Mouse (Mus musculus): Measurements from ENCODE around the gene 3110001I22Rik.
"Not testable (repeated sequence)": the region's sequence is repeated elsewhere in the genome, so short reads cannot be mapped to it uniquely, and the experiment has no call there.

3110001I22Rik gene

GRCm38 (mm10) chr16:13671685-13672385 is at the start of gene 3110001I22Rik, which contains the start of gene Bfar:
Gene 3110001I22Rik, plus strand, starts transcription at chr16:13671929.
Gene Bfar, plus strand, starts transcription at chr16:13671858.
- peak; percentile 63 for DNase-seq (ENCODE audit: low spot score)

- DNase-seq (ENCODE audit: low spot score) = no peak
Measured at GRCm38 (mm10) chr16:13628345-13628744, 43.4 kb upstream of the 3110001I22Rik start.

- DNase-seq (ENCODE audit: low spot score) = not testable (repeated sequence)
Measured at GRCm38 (mm10) chr16:13638198-13638597, 33.5 kb upstream of the 3110001I22Rik start.

GRCm38 (mm10) chr16:13639508-13639907 is 32.2 kb upstream of the 3110001I22Rik start:
- DNase-seq (ENCODE audit: low spot score) = no peak

GRCm38 (mm10) chr16:13640064-13640463 is 31.7 kb upstream of the 3110001I22Rik start:
- no peak for DNase-seq (ENCODE audit: low spot score)

- DNase-seq (ENCODE audit: low spot score) = no peak
Measured at GRCm38 (mm10) chr16:13644474-13644873, 27.3 kb upstream of the 3110001I22Rik start.

- no peak for DNase-seq (ENCODE audit: low spot score)
Measured at GRCm38 (mm10) chr16:13645930-13646329, 25.8 kb upstream of the 3110001I22Rik start.

- DNase-seq (ENCODE audit: low spot score) = no peak
Measured at GRCm38 (mm10) chr16:13658886-13659285, 12.8 kb upstream of the 3110001I22Rik start.

GRCm38 (mm10) chr16:13660736-13661135 is 11.0 kb upstream of the 3110001I22Rik start:
- DNase-seq (ENCODE audit: low spot score) = no peak

- DNase-seq (ENCODE audit: low spot score) = peak; percentile 76
Measured at GRCm38 (mm10) chr16:13667878-13668343, 3.8 kb upstream of the 3110001I22Rik start, which contains the start of gene Parn. Gene Parn, minus strand, starts transcription at chr16:13668170.

- no peak for DNase-seq (ENCODE audit: low spot score)
Measured at GRCm38 (mm10) chr16:13668402-13669108, 3.2 kb upstream of the 3110001I22Rik start.

GRCm38 (mm10) chr16:13669282-13669681 is 2.4 kb upstream of the 3110001I22Rik start:
- DNase-seq (ENCODE audit: low spot score) = no peak

GRCm38 (mm10) chr16:13670896-13671295 is 833 bp upstream of the 3110001I22Rik start:
- not testable (repeated sequence) for DNase-seq (ENCODE audit: low spot score)

GRCm38 (mm10) chr16:13672386-13672898 is 713 bp downstream of the 3110001I22Rik start:
- no peak for DNase-seq (ENCODE audit: low spot score)

- no peak for DNase-seq (ENCODE audit: low spot score)
Measured at GRCm38 (mm10) chr16:13673114-13673513, 1.4 kb downstream of the 3110001I22Rik start.

- DNase-seq (ENCODE audit: low spot score) = no peak
Measured at GRCm38 (mm10) chr16:13674511-13674910, 2.8 kb downstream of the 3110001I22Rik start.

- DNase-seq (ENCODE audit: low spot score) = no peak
Measured at GRCm38 (mm10) chr16:13678601-13679319, 7.0 kb downstream of the 3110001I22Rik start.

- DNase-seq (ENCODE audit: low spot score) = no peak
Measured at GRCm38 (mm10) chr16:13698998-13699397, 27.3 kb downstream of the 3110001I22Rik start.

GRCm38 (mm10) chr16:13702184-13702583 is 30.5 kb downstream of the 3110001I22Rik start:
- no peak for DNase-seq (ENCODE audit: low spot score)

GRCm38 (mm10) chr16:13704676-13705075 is 32.9 kb downstream of the 3110001I22Rik start:
- no peak for DNase-seq (ENCODE audit: low spot score)

GRCm38 (mm10) chr16:13714910-13715309 is 43.2 kb downstream of the 3110001I22Rik start:
- DNase-seq (ENCODE audit: low spot score) = no peak
